Mouse (Mus musculus) CH12.LX (cell line): ENCODE results near the gene Slc44a1. TPM values are rescaled to one million over a fixed set of nuclear protein-coding genes. Genes with fewer than 3 reads are reported as not detected.

Source experiments
- DNase-seq: peaks from one replicate; pipeline ENCODE4 v3.0.0-alpha.2; 2013; ENCODE audit errors: extremely low read depth
- H3K27ac ChIP-seq: 2 replicates; pipeline ENCODE4 v1.5.1; 2012; ENCODE audit warnings: low read depth, mild to moderate bottlenecking, control low read depth, moderate library complexity; ENCODE audit not compliant: insufficient read depth
- H3K27me3 ChIP-seq: replicated peaks from 2 replicates; pipeline ENCODE3; 2012; ENCODE audit warnings: inconsistent platforms
- H3K36me3 ChIP-seq, 2 experiments: replicated peaks in 1 of 2; 2 replicates each; pipeline versions ENCODE3 to v1.6.1; 2012; ENCODE audit warnings: inconsistent platforms in 1 of 2, low read length in 1 of 2, mild to moderate bottlenecking in 1 of 2, mixed read lengths in 1 of 2, moderate library complexity in 1 of 2; ENCODE audit not compliant: control insufficient read depth in 1 of 2, insufficient read depth in 1 of 2
- H3K4me1 ChIP-seq, 2 experiments: 2 replicates each; pipeline ENCODE4 v1.6.1; 2012; ENCODE audit warnings: inconsistent platforms in 1 of 2, moderate library complexity in 1 of 2; ENCODE audit not compliant: insufficient read depth in 2 of 2, control insufficient read depth in 1 of 2
- H3K4me2 ChIP-seq: 2 replicates; pipeline ENCODE4 v1.6.1; 2012; ENCODE audit warnings: low read depth, mild to moderate bottlenecking, control low read depth; ENCODE audit not compliant: poor library complexity, insufficient read depth, severe bottlenecking
- H3K4me3 ChIP-seq, 3 experiments: fragments of 150-350 bp in 1 of 3; sonication (generic) in 1 of 3; replicated peaks in 1 of 3; 2 replicates each; pipeline versions ENCODE3 to v1.5.1; 2011 to 2012; ENCODE audit warnings: low read depth in 2 of 3, low read length in 2 of 3, mild to moderate bottlenecking in 2 of 3, moderate library complexity in 2 of 3, control low read depth in 1 of 3, improper control_type of control experiment in 1 of 3, inconsistent platforms in 1 of 3, mixed read lengths in 1 of 3; ENCODE audit not compliant: poor library complexity in 1 of 3
- H3K79me2 ChIP-seq: replicated peaks from 2 replicates; pipeline ENCODE4 v1.6.1; 2012; ENCODE audit warnings: mild to moderate bottlenecking, moderate library complexity; ENCODE audit not compliant: control insufficient read depth, poor library complexity, insufficient read depth, severe bottlenecking; ENCODE audit errors: extremely low read depth
- H3K9ac ChIP-seq: 2 replicates; pipeline ENCODE4 v1.6.1; 2012; ENCODE audit warnings: low read depth, mild to moderate bottlenecking, control low read depth, moderate library complexity; ENCODE audit not compliant: insufficient read depth
- H3K9me3 ChIP-seq: replicated peaks from 2 replicates; pipeline ENCODE3; 2012; ENCODE audit warnings: low read length, inconsistent platforms, mixed read lengths
- BHLHE40 ChIP-seq: IDR thresholded peaks from 2 replicates; pipeline ENCODE4 v1.6.1; 2011; ENCODE audit warnings: mild to moderate bottlenecking, low read depth, low read length, improper control_type of control experiment
- CHD1 ChIP-seq: IDR thresholded peaks from 2 replicates; pipeline ENCODE4 v1.6.1; 2012; ENCODE audit warnings: low read depth, low read length, improper control_type of control experiment, inconsistent platforms
- CTCF ChIP-seq, 2 experiments: IDR thresholded peaks in 1 of 2; conservative IDR thresholded peaks in 1 of 2; 2 replicates each; pipeline ENCODE4 v1.5.1; 2011 to 2012; ENCODE audit warnings: low read depth in 2 of 2, low read length in 2 of 2, improper control_type of control experiment in 1 of 2, inconsistent platforms in 1 of 2, mild to moderate bottlenecking in 1 of 2, moderate library complexity in 1 of 2
- E2F4 ChIP-seq: IDR thresholded peaks from 2 replicates; pipeline ENCODE4 v1.6.1; 2011; ENCODE audit warnings: low read depth, low read length, improper control_type of control experiment; ENCODE audit not compliant: insufficient replicate concordance
- ELF1 ChIP-seq: IDR thresholded peaks from 2 replicates; pipeline ENCODE4 v1.6.1; 2014; ENCODE audit warnings: low read depth, mild to moderate bottlenecking, inconsistent platforms, low read length, improper control_type of control experiment
- EP300 ChIP-seq: IDR thresholded peaks from 2 replicates; pipeline ENCODE4 v1.6.1; 2011; ENCODE audit warnings: low read length, improper control_type of control experiment
- ETS1 ChIP-seq: conservative IDR thresholded peaks from 2 replicates; pipeline ENCODE4 v1.6.1; 2012; ENCODE audit warnings: low read depth, mild to moderate bottlenecking, inconsistent platforms, low read length, improper control_type of control experiment, moderate library complexity
- GABPA ChIP-seq: IDR thresholded peaks from 2 replicates; pipeline ENCODE4 v1.6.1; 2012; ENCODE audit warnings: low read depth, low read length, improper control_type of control experiment, inconsistent platforms; ENCODE audit not compliant: insufficient replicate concordance
- JUND ChIP-seq: conservative IDR thresholded peaks from 2 replicates; pipeline ENCODE4 v1.6.1; 2011; ENCODE audit warnings: low read depth, low read length, improper control_type of control experiment
- MAFK ChIP-seq: IDR thresholded peaks from 2 replicates; pipeline ENCODE4 v1.6.1; 2011; ENCODE audit warnings: low read length, improper control_type of control experiment; ENCODE audit not compliant: insufficient replicate concordance
- MAX ChIP-seq: IDR thresholded peaks from 2 replicates; pipeline ENCODE4 v1.6.1; 2011; ENCODE audit warnings: low read length, improper control_type of control experiment
- MAZ ChIP-seq: IDR thresholded peaks from 2 replicates; pipeline ENCODE4 v1.6.1; 2012; ENCODE audit warnings: low read depth, mild to moderate bottlenecking, inconsistent platforms, low read length, improper control_type of control experiment, moderate library complexity
- MXI1 ChIP-seq: IDR thresholded peaks from 2 replicates; pipeline ENCODE4 v1.6.1; 2011; ENCODE audit warnings: mild to moderate bottlenecking, low read depth, low read length, improper control_type of control experiment
- MYC ChIP-seq: IDR thresholded peaks from 2 replicates; pipeline ENCODE4 v1.6.1; 2011; ENCODE audit warnings: low read depth, mild to moderate bottlenecking, improper control_type of control experiment, low read length
- NRF1 ChIP-seq: IDR thresholded peaks from 2 replicates; pipeline ENCODE4 v1.6.1; 2014; ENCODE audit warnings: low read depth, mild to moderate bottlenecking, inconsistent platforms, low read length, improper control_type of control experiment, moderate library complexity
- POLR2A ChIP-seq: IDR thresholded peaks from 2 replicates; pipeline ENCODE4 v1.6.1; 2011; ENCODE audit warnings: low read depth, mild to moderate bottlenecking, improper control_type of control experiment, low read length
- POLR2AphosphoS2 ChIP-seq: IDR thresholded peaks from 2 replicates; pipeline ENCODE4 v1.6.1; 2011; ENCODE audit warnings: low read depth, low read length, improper control_type of control experiment
- RCOR1 ChIP-seq: conservative IDR thresholded peaks from 2 replicates; pipeline ENCODE4 v1.6.1; 2012; ENCODE audit warnings: low read depth, mild to moderate bottlenecking, inconsistent platforms, low read length, improper control_type of control experiment
- SIN3A ChIP-seq: IDR thresholded peaks from 2 replicates; pipeline ENCODE4 v1.6.1; 2012; ENCODE audit warnings: low read length, improper control_type of control experiment, inconsistent platforms
- SMC3 ChIP-seq: IDR thresholded peaks from 2 replicates; pipeline ENCODE4 v1.6.1; 2011; ENCODE audit warnings: low read depth, low read length, improper control_type of control experiment
- TCF12 ChIP-seq: IDR thresholded peaks from 2 replicates; pipeline ENCODE4 v1.6.1; 2014; ENCODE audit warnings: low read depth, mild to moderate bottlenecking, inconsistent platforms, low read length, improper control_type of control experiment
- UBTF ChIP-seq: IDR thresholded peaks from 2 replicates; pipeline ENCODE4 v1.6.1; 2012; ENCODE audit warnings: low read depth, mild to moderate bottlenecking, inconsistent platforms, low read length, improper control_type of control experiment, moderate library complexity
- USF1 ChIP-seq: IDR thresholded peaks from 2 replicates; pipeline ENCODE4 v1.6.1; 2014; ENCODE audit warnings: low read depth, mild to moderate bottlenecking, inconsistent platforms, low read length, improper control_type of control experiment
- USF2 ChIP-seq: conservative IDR thresholded peaks from 2 replicates; pipeline ENCODE4 v1.6.1; 2011; ENCODE audit warnings: low read depth, low read length, improper control_type of control experiment
- ZC3H11A ChIP-seq: IDR thresholded peaks from 2 replicates; pipeline ENCODE4 v1.6.1; 2012; ENCODE audit warnings: low read depth, mild to moderate bottlenecking, inconsistent platforms, low read length, improper control_type of control experiment
- ZKSCAN1 ChIP-seq: IDR thresholded peaks from 2 replicates; pipeline ENCODE4 v1.6.1; 2012; ENCODE audit warnings: low read depth, inconsistent platforms, low read length, improper control_type of control experiment, borderline replicate concordance
- ZMIZ1 ChIP-seq: IDR thresholded peaks from 2 replicates; pipeline ENCODE4 v1.6.1; 2012; ENCODE audit warnings: low read depth, mild to moderate bottlenecking, inconsistent platforms, low read length, improper control_type of control experiment
- dilution Hi-C: fragments of 300-500 bp; cut with MboI; formaldehyde crosslinking; loops from 2 replicates; pipeline ENCODE4 v1.14.3; 2020; ENCODE audit warnings: low sequenced_read_pairs; ENCODE audit not compliant: extremely low pct_unique_long_range_greater_than_20kb, extremely low pct_ligation_motif_present
- in situ Hi-C: fragments of 300-500 bp; cut with MboI; formaldehyde crosslinking; loops from 3 replicates; pipeline ENCODE4 v1.14.3; 2019; ENCODE audit warnings: low sequenced_read_pairs, low pct_ligation_motif_present, low pct_unique_long_range_greater_than_20kb, mixed read lengths
- polyA plus RNA-seq: library from polyadenylated mRNA; unstranded; fragments of >175 nt; gene quantifications from 2 replicates; pipeline ENCODE4 v1.2.1, GENCODE M21; 2012; ENCODE audit warnings: low read depth; ENCODE audit not compliant: insufficient read length
- total RNA-seq, 2 experiments: library from RNA; depleted of rRNA; stranded (reverse); fragments of 300-350 nt in 1 of 2; fragments of >200 nt in 1 of 2; gene quantifications; 2 replicates each; pipeline ENCODE4 v1.2.3; 2012 to 2014

Gene Slc44a1
- total and polyA plus RNA-seq, 3 experiments: 5.4 to 9.3 (median 6.6) TPM

DNA sequence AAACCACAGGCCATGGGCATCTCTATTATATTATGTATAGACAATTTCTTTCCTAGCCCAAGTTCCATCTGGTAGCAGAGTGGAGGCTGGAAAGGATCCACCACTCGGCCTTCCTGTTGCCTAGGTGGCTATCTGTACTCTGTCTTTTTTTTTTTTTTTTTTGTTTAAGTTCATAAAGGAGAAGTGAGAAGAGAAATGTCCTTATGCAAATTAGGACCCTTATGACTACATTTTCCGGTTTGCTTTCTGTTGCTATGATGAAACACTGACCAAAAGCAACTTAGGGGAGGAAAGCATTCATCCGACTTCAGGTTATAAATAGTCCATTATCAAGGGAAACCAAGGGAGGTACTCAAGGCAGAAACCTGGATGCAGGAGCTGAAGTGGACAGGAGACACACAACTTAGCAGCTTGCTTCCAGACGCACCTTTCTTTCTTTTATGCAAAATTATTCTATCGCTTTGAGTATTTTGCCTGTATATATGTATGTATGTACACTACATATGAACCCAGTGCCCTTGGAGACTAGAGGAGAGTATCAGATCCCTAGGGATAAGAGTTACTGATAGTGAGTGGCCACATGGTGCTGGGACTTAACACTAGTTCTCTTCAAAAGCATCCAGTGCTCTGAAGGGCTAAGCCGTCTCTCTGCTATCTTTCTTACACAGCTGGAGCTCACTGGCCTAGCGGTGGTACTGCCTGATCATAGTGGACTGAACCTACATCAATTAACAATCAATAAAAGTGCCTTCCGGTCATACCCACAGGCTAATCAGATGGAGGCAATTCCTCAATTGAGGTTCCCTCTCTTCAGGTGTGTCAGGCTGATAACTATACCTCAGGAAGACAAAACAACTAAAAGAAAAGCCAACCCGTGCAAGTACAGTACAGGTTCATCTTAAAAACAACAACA, 28.0 kb upstream of the Slc44a1 start (continued):
- TF ChIP-seq MAZ (0 out of 2 replicates have a peak, but pooled peaks have one; percentile 44), ELF1 (peak; percentile 55), MAFK (peak; percentile 84), POLR2A (no peak), USF1 (no peak), JUND (peak; percentile 97), GABPA (no peak), TCF12 (peak; percentile 79; the same call in 1 of the 2 replicates), ZMIZ1 (no peak), CTCF (conservative IDR thresholded peaks at IDR 0.05 in 1 of 2, IDR thresholded peaks at IDR 0.05 in 1 of 2; ENCODE audit: low read depth in 2 of 2, low read length in 2 of 2) (no peak), UBTF (no peak), ZKSCAN1 (no peak; the same call in 1 of the 2 replicates), SIN3A (peak; percentile 78)

DNA sequence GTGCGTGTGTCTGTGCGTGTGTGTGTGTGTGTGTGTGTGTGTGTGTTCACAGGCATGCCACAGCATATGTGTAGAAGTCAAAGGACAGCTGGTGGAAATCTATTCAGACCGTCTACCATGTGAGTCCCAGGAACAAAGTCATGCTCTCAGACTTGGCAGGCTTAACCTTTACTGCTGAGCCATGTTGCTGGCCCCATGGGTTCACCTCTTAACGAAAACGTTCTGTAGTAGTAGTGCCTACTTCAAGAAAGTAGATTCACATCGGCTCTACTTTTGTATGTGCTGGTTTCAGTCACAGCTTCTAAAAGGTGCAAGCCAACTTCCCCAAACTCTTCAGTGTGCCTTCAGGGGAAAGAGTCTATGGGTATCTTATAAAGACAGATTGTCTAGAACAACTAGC, 27.2 kb upstream of the Slc44a1 start:
- H3K27ac ChIP-seq: peak overlapping the region; percentile 6; the same call in 1 of the 2 replicates
- H3K4me2 ChIP-seq: no peak overlapping the region
- in situ Hi-C loops: no loop called here
- dilution Hi-C loops: no loop called here
- no peak overlapping the region for H3K9ac ChIP-seq
- no peaks in the 10 kb centered on the region for H3K27me3 ChIP-seq
- H3K9me3 ChIP-seq: no peaks in the 10 kb centered on the region
- no peaks in the 10 kb centered on the region for H3K36me3 ChIP-seq
- H3K4me1 ChIP-seq: peaks cover 27 to 52% of the 10 kb centered on the region in 2 experiments
- no peaks in the 10 kb centered on the region for H3K79me2 ChIP-seq
- 0 out of 2 replicates have a peak, but pooled peaks have one; percentile 18 for TF ChIP-seq EP300
- TF ChIP-seq MXI1: no peak
- peak overlapping the region in 1 of 3 experiments; percentile 40 for H3K4me3 ChIP-seq
- peak; percentile 33 for DNase-seq

DNA sequence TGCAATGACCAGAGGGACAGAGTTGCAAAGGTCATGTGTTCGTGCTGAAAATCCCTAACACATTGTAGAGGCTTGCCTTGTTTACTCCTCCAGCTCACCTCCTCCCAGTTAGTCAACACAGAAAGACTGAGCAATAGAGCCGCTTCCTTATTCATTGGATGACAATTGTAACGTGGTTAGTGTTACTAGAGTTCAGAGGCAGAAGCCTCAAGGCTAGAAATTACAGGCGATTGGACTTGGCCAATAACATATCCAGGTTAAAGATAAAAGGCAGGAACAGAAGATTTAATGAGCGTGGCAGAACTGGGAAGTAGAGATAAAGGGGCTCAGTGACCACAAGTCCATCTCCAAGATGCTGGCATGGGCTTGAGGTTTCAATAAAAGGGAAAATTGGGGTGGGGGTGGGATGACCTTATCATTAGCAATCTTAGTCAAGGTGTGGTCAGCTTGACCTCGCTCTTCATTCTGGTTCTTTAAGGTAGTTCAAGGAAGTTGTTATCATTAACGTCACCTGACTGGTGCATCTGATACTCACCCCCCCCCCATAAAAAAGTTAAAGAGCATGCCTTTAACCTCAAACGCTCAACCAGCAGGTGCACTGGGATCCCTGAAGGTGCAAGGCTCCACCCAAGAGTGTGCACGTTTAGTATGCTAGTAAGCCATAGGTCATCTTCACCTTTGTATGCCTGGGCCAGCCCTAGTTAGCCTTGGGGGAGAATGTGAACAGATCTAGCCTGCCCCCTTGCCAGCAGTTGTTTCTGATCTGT, 26.0 kb upstream of the Slc44a1 start:
- Histone ChIP-seq H3K79me2 (no peaks in the 10 kb centered on the region), H3K27me3 (no peaks in the 10 kb centered on the region), H3K9ac (no peak overlapping the region), H3K4me3 (no peak overlapping the region), H3K36me3 (no peaks in the 10 kb centered on the region), H3K27ac (no peak overlapping the region), H3K9me3 (no peaks in the 10 kb centered on the region), H3K4me1 (peaks cover 27 to 46% of the 10 kb centered on the region in 2 experiments), H3K4me2 (no peak overlapping the region)
- dilution Hi-C loops (no loop called here), in situ Hi-C loops (no loop called here)
- DNase-seq: peak; percentile 12
- TF ChIP-seq CHD1: no peak
- no peak for TF ChIP-seq NRF1
- no peak for TF ChIP-seq BHLHE40
- TF ChIP-seq MYC: no peak
- no peak for TF ChIP-seq MAFK
- no peak for TF ChIP-seq SMC3
- TF ChIP-seq POLR2AphosphoS2: no peak
- no peak for TF ChIP-seq RCOR1
- TF ChIP-seq ETS1: no peak; the same call in 1 of the 2 replicates
- no peak for TF ChIP-seq USF1
- no peak for TF ChIP-seq ZC3H11A
- no peak for TF ChIP-seq USF2
- TF ChIP-seq E2F4: no peak
- no peak for TF ChIP-seq MAX
